Mouse (Mus musculus) limb, embryonic 12.5 days (tissue): ENCODE data around the gene Mrpl18. TPM values are rescaled to one million over a fixed set of nuclear protein-coding genes. Genes with fewer than 3 reads are reported as not detected.
A peak's percentile ranks its signal among the peaks of the same experiment; 100 is the strongest.
"Not testable (repeated sequence)": the region's sequence is repeated elsewhere in the genome, so short reads cannot be mapped to it uniquely, and the experiment has no call there.

Experiments
- ATAC-seq: fragments of 200-750 bp; cut with Nextera tagmentation; 2 replicates; pipeline ENCODE4 v1.8.0; 2017; ENCODE audit warnings: low read depth, moderate TSS enrichment; ENCODE audit not compliant: insufficient number of reproducible peaks, insufficient read depth, low FRiP score, low TSS enrichment
- H3K27ac ChIP-seq: fragments of 300-500 bp; sonication (generic); 2 replicates; pipeline ENCODE4 v1.5.1; 2016; ENCODE audit warnings: mild to moderate bottlenecking, moderate library complexity
- H3K27me3 ChIP-seq: fragments of 300-500 bp; sonication (generic); 2 replicates; pipeline ENCODE4 v1.6.1; 2016; ENCODE audit warnings: mild to moderate bottlenecking, moderate library complexity
- H3K36me3 ChIP-seq: fragments of 300-500 bp; sonication (generic); 2 replicates; pipeline ENCODE4 v1.6.1; 2016; ENCODE audit warnings: mild to moderate bottlenecking, moderate library complexity
- H3K4me1 ChIP-seq: fragments of 300-500 bp; sonication (generic); replicated peaks from 2 replicates; pipeline ENCODE4 v1.6.1; 2016
- H3K4me2 ChIP-seq: fragments of 300-500 bp; sonication (generic); 2 replicates; pipeline ENCODE4 v1.6.1; 2016; ENCODE audit warnings: mild to moderate bottlenecking, moderate library complexity
- H3K4me3 ChIP-seq: fragments of 300-500 bp; sonication (generic); replicated peaks from 2 replicates; pipeline ENCODE4 v1.5.1; 2016; ENCODE audit warnings: mild to moderate bottlenecking
- H3K9ac ChIP-seq: fragments of 300-500 bp; sonication (generic); replicated peaks from 2 replicates; pipeline ENCODE4 v1.6.1; 2016; ENCODE audit warnings: mild to moderate bottlenecking, moderate library complexity
- H3K9me3 ChIP-seq: fragments of 300-500 bp; sonication (generic); 2 replicates; pipeline ENCODE4 v1.6.1; 2016; ENCODE audit warnings: mild to moderate bottlenecking, moderate library complexity
- WGBS: fragments of 180-500 bp; shearing (Covaris S2); methylation state at CpG from one replicate; pipeline ENCODE4 v1.1.7; 2016; 5-methylcytosine and 5-hydroxymethylcytosine counted together
- polyA plus RNA-seq: library from polyadenylated mRNA; unstranded; fragments of >200 nt; fragmentation: Nextera tagmentation; extraction: Ambion mirVana; gene quantifications from 2 replicates; pipeline ENCODE4 v1.2.1, GENCODE M21; 2016

Mrpl18 gene
- polyA plus RNA-seq = 172 and 174 TPM in 2 replicates

DNA sequence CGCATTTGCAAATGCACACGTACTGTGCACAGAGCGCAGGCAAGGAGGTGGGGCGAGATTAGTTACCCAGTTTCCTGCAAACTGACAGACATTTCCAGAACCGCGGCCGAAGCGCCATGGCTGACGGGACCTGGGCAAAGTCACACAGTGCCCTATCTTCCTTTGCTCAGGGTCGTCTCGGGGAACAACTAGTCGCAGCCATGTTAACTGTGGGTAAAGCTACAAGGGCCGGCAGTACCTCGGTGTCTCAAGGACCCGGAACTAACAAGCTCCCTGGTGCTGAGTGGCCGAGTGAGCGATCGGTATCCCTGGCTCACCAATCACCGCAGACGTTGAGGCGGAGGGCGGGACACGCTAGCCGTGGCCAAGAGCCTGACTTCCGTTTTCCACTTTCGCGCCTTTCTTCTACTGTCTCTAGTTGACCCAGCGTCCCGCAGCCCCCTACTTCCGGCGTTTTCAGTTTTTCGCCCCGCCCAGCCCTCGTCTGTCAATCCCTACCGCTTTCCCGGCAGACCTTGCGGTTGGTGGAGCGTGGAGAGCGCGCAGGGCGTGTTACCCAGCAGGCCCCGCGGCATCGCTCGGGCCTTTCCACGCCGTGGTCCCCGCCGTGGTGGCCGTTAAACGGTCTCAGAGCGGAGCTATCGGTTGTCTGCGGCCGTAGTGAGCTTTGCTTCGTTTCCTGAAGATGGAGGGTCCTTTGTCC, at the start of gene Mrpl18:
TSS of gene Mrpl18 (minus strand) at position 465 of the 703 bp plus-strand sequence.
- Histone ChIP-seq H3K4me1 (peaks cover 6% of the 10 kb centered on the region), H3K4me2 (peak within 1 kb of the TSS; percentile 84)

DNA sequence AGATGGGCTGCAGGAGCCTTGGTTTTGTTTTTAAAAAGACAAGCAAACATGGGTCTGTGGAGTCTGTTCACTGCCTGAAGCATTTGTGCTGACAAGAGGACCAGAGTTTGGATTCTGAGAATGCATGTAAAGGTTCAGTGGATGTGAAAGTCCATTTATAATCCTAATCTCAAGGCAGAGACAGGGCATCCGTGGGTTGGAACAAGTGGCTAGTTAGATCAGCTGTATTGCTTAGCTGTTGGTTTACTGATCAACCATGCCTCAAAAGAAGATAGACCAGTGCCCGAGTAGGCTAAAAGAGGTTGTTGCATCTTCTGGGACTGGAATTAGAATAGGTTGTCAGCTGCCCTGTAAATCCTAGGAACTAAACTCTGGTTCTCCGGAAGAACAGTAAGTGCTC, 47.3 kb upstream of the Mrpl18 start:
- ATAC-seq = no peak
- peaks cover 7% of the 10 kb centered on the region for H3K4me1 ChIP-seq
- no peaks in the 10 kb centered on the region for H3K9me3 ChIP-seq
- no peak overlapping the region for H3K27ac ChIP-seq
- 87% methylated on average over 3 of the region's 3 CpGs for WGBS
- H3K27me3 ChIP-seq = no peaks in the 10 kb centered on the region
- H3K4me2 ChIP-seq = no peak overlapping the region
- no peak overlapping the region for H3K9ac ChIP-seq
- peaks cover 34% of the 10 kb centered on the region for H3K36me3 ChIP-seq
- H3K4me3 ChIP-seq = no peak overlapping the region

More for the DNA sequence above, at the start of gene Mrpl18:
- H3K36me3 ChIP-seq = peaks cover 65% of the 10 kb centered on the region
- H3K4me3 ChIP-seq = peak within 1 kb of the TSS; percentile 95
- no peaks in the 10 kb centered on the region for H3K27me3 ChIP-seq
- peak within 1 kb of the TSS; percentile 91 for H3K27ac ChIP-seq
- peak within 1 kb of the TSS; percentile 96 for H3K9ac ChIP-seq
- H3K9me3 ChIP-seq = no peaks in the 10 kb centered on the region
- ATAC-seq = peak; percentile 100
- under 1% methylated on average over 56 of the region's 56 CpGs for WGBS

DNA sequence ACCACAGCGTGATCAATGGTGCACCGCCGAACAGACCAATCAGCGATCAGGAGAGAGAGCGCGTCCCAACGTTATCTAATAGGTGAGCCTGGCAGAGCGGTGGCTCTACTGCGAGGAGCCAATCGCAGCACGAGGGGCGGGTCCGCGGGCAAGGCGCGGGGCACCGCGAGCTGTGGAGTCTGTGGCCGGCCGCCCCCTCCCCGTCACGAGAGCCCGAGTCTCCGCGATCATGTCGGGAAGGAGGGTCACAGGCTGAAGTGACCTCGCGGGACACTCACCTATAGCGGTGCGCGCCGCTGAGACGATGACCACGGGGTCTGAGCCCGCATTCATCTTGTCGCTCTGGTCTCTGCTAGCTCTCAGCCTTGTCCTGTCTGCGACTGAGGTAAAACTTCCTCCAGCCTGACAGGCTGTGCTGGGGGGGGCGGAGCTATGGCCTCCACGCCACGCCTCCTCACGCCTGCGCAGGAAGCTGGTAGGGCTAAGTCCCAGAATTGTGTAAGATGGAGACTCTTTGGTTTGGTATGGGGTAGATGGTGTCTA, 44.3 kb upstream of the Mrpl18 start, which contains the start of gene Acat2:
TSS of gene Acat2 (minus strand) at position 417 of the 543 bp plus-strand sequence.
- 1% methylated on average over 42 of the region's 42 CpGs for WGBS
- H3K9ac ChIP-seq = peak within 1 kb of the TSS; percentile 57

DNA sequence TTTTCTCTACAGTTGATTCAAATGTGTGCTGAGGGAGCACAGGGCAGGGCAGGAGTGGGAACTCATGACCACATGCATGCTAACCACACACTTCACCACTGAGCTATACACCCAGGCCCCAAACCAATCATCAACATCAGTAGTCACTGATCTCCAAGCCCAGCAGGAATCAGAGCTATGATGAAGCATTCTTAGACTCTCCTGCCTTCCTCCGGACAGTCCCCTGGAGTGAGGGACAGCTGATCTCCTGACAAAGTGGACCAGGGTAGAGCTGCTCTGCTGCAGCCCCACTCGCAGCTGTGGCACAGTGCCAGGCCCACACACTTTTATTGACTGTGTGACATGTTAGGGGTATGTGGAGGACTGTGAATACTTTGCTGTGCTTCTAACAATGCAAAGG, 43.2 kb upstream of the Mrpl18 start:
- not testable (repeated sequence) for H3K27ac ChIP-seq, H3K9ac ChIP-seq, H3K27me3 ChIP-seq, ATAC-seq, H3K4me1 ChIP-seq, H3K9me3 ChIP-seq
- H3K4me2 ChIP-seq = peak overlapping the region; percentile 51
- peak overlapping the region; percentile 30; the same call in 1 of the 2 replicates for H3K4me3 ChIP-seq
- H3K36me3 ChIP-seq = peaks cover 24% of the 10 kb centered on the region
- WGBS = 48% methylated on average over 2 of the region's 2 CpGs

More for the DNA sequence above, 44.3 kb upstream of the Mrpl18 start, which contains the start of gene Acat2:
- peaks cover 25% of the 10 kb centered on the region for H3K36me3 ChIP-seq
- peak within 1 kb of the TSS; percentile 70 for H3K4me2 ChIP-seq
- peak; percentile 98 for ATAC-seq
- peak within 1 kb of the TSS; percentile 87 for H3K27ac ChIP-seq
- H3K27me3 ChIP-seq = no peaks in the 10 kb centered on the region
- no peaks in the 10 kb centered on the region for H3K9me3 ChIP-seq
- peaks cover 7% of the 10 kb centered on the region for H3K4me1 ChIP-seq
- H3K4me3 ChIP-seq = peak within 1 kb of the TSS; percentile 68

DNA sequence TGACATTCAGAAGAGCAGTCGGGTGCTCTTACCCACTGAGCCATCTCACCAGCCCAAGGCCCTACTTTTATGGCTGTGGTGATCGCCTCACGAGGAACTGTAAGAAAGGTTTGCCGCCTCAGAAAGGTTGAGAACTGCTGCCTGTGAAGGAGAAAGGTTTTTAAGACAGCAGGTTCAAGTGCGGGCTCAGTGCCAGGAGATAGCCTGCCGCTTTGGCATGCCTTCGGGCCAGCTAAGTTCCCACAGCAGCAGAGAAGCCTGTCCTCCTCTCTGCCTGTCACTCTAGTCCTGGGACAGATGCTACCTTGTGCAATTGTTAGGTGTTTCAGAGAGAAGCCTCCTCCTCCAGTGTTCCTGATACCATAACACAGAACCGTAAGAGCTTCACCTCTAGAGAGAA, 40.5 kb upstream of the Mrpl18 start:
- Histone ChIP-seq H3K27ac (no peak overlapping the region), H3K9me3 (no peaks in the 10 kb centered on the region), H3K4me1 (peaks cover 7% of the 10 kb centered on the region), H3K27me3 (no peaks in the 10 kb centered on the region), H3K4me3 (no peak overlapping the region), H3K4me2 (no peak overlapping the region), H3K9ac (no peak overlapping the region), H3K36me3 (peaks cover 44% of the 10 kb centered on the region)
- no peak for ATAC-seq
- WGBS = 93% methylated on average over 8 of the region's 8 CpGs

DNA sequence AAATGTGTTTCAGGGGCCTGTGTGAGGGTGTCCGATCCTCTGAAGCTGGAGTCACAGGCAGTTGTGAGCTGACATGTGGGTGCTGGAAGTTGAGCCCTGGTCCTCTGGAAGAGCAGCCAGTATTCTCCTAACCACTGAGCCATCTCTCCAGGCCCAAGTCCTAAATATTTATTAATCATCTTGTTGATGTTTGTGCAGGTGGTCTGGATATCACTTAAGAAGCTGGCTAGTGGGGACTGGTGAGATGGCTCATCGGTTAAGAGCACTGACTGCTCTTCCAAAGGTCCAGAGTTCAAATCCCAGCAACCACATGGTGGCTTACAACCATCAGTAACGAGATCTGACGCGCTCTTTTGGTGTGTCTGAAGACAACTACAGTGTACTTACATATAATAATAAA, 33.5 kb upstream of the Mrpl18 start:
- no peak for ATAC-seq
- H3K9ac ChIP-seq = no peak overlapping the region
- peaks cover 77% of the 10 kb centered on the region for H3K36me3 ChIP-seq
- no peak overlapping the region for H3K4me2 ChIP-seq
- no peaks in the 10 kb centered on the region for H3K4me1 ChIP-seq
- WGBS = 93% methylated on average over 5 of the region's 5 CpGs
- no peak overlapping the region for H3K4me3 ChIP-seq
- no peaks in the 10 kb centered on the region for H3K9me3 ChIP-seq
- no peaks in the 10 kb centered on the region for H3K27me3 ChIP-seq
- no peak overlapping the region for H3K27ac ChIP-seq

DNA sequence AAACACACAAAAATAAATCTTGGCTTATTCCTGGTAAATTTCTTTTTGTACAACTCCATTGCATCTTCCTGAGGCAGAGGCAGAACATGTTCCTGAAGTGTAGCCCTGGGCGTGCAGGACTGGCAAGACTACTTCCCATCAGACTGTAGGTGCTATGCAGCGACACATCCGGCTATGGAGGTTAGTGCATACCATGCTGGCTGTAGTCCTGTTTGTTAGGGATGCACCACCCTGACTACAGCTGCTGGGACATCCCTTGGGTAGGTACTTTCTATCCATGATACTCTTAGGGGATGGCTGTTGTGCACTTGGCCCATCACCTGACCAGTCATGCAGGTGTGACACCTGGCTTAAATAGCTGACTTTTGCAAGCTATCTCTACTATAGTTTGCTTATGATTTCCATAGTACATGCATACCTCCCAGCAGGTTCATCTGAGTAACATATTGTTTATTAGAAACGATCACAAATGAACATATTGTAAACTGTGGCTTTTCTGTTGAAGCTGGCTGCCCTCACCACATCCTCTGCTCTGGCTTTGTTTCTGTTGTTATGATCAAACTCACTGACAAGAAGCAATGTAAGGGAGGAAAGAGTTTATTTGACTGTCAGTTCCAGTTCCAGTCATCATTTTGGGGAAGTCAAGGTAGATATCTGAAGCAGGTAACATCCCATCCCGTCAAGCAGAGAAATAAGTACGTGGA, 26.5 kb upstream of the Mrpl18 start:
- H3K27ac ChIP-seq = no peak overlapping the region
- no peaks in the 10 kb centered on the region for H3K27me3 ChIP-seq
- H3K4me3 ChIP-seq = no peak overlapping the region
- 91% methylated on average over 6 of the region's 6 CpGs for WGBS
- no peak overlapping the region for H3K4me2 ChIP-seq
- peaks cover 11% of the 10 kb centered on the region for H3K4me1 ChIP-seq
- H3K9ac ChIP-seq = no peak overlapping the region
- ATAC-seq = no peak
- H3K9me3 ChIP-seq = no peaks in the 10 kb centered on the region
- H3K36me3 ChIP-seq = peaks cover 50% of the 10 kb centered on the region

DNA sequence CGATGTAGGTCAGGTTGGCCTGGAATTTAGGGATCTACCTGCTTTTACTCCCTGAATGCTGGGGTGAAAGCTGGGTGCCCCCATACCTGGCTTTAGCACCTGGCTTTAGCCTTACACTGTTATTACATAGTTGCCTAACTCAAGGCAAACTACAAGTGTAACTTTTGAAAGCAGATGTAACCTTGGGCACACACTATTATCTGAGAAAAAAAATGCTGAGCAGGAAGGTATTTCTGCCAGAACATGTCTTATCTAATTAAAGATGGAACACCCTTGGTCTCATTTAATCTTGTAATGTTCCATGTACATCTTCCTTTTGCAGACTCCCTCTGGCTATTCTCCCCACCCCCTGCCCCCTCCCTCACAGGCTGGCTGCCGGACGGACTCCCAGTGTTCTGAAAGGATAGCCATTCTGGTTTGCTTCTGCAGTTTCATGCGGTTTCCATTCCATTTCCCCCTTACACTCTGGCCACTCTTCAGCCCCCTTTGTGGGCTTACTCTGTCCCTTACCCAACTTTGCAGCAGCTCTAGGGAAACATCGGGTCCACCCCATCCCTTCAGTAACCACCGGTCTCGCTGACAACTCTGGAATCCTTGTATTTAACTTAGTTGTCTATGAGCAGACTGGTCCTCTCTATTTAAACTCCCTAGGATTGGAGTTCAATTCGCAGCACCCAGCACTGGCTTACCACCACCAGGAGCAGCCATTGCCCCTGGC, 25.6 kb upstream of the Mrpl18 start:
- peaks cover 11% of the 10 kb centered on the region for H3K4me1 ChIP-seq
- no peak overlapping the region for H3K4me2 ChIP-seq
- 80% methylated on average over 8 of the region's 8 CpGs for WGBS
- H3K4me3 ChIP-seq = no peak overlapping the region
- no peaks in the 10 kb centered on the region for H3K9me3 ChIP-seq
- ATAC-seq = no peak
- no peak overlapping the region for H3K27ac ChIP-seq
- H3K36me3 ChIP-seq = peaks cover 45% of the 10 kb centered on the region
- no peak overlapping the region for H3K9ac ChIP-seq
- no peaks in the 10 kb centered on the region for H3K27me3 ChIP-seq

DNA sequence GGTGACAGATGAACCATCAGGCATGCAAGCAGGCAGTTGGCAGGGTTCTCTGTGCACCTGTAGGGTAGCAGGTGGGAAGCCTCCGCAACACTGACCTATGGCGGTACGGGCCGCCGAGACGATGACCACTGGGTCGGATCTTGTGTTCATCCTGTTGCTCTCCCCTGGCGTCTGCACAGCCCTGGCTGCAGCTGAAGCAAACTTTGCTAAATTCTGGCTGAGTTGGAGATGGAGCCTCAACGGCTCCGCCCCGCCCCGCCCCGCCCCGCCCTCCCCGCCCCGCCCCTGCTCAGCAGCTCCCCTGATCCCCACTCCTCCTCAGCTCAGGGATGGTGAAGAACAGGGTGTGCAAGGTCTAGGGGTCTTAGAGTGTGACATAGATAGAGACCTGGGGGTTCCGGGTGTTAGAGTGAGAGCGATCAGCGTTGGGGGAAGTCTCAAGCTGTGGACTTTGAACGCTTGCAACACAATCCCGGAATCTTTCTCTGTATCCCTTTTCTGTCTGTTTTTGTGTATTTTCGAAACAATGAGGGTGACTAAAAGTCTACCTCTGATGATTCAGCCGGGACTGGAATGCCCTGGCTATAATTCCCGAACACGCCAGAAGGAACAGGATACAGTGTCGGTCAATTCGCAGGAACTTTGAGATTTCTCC, 24.1 kb upstream of the Mrpl18 start, which contains the start of gene Acat3:
TSS of gene Acat3 (minus strand) at position 450 of the 655 bp plus-strand sequence.
- WGBS = 15% methylated on average over 27 of the region's 27 CpGs
- Histone ChIP-seq H3K36me3 (peaks cover 32% of the 10 kb centered on the region), H3K27ac (0 out of 2 replicates have a peak within 1 kb of the TSS, but pooled peaks have one; percentile 47), H3K9ac (peak within 1 kb of the TSS; percentile 44), H3K4me2 (peak within 1 kb of the TSS; percentile 63), H3K27me3 (no peaks in the 10 kb centered on the region), H3K9me3 (no peaks in the 10 kb centered on the region), H3K4me3 (peak within 1 kb of the TSS; percentile 32), H3K4me1 (peaks cover 11% of the 10 kb centered on the region)
- ATAC-seq = peak; percentile 50; the same call in 1 of the 2 replicates

DNA sequence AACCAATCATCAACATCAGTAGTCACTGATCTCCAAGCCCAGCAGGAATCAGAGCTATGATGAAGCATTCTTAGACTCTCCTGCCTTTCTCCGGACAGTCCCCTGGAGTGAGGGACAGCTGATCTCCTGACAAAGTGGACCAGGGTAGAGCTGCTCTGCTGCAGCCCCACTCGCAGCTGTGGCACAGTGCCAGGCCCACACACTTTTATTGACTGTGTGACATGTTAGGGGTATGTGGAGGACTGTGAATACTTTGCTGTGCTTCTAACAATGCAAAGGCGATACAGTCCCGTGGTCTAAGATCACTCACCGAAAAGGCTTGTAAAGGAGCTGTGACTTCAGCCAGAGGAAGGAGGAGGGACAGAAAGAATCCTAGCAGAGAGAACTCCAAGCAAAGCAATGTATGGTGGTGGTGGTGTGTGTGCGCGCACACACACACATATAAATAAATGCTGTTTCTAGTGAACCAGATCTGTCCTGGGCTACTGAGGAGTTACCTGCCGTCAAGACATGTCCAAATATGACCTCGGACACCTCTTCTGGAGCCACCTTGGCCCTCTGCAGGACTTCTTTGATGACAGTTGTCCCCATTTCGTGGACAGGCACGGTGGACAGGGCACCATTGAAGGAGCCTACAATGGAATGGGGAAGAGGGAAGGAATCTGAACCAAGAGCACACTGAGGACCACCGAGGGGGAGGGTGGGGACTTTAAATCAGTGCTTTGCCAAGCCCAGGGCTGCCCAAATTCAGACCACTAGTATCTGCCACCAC, 23.4 kb upstream of the Mrpl18 start:
- peak overlapping the region; percentile 44 for H3K9ac ChIP-seq
- H3K9me3 ChIP-seq, H3K27ac ChIP-seq, H3K27me3 ChIP-seq: not testable (repeated sequence)
- H3K4me1 ChIP-seq = peaks cover 11% of the 10 kb centered on the region
- H3K4me2 ChIP-seq = peak overlapping the region; percentile 63
- ATAC-seq = peak; percentile 58; the same call in 1 of the 2 replicates
- WGBS = 44% methylated on average over 2 of the region's 12 CpGs
- peaks cover 25% of the 10 kb centered on the region for H3K36me3 ChIP-seq
- H3K4me3 ChIP-seq = peak overlapping the region; percentile 32
